Mouse (Mus musculus) ES-Bruce4 (cell line): Measurements from ENCODE around the gene Pamr1.

Experiments used
- CTCF ChIP-seq: IDR thresholded peaks from one replicate; pipeline ENCODE4 v1.8.1; 2011; ENCODE audit warnings: low read depth, low read length
- POLR2A ChIP-seq: IDR thresholded peaks from one replicate; pipeline ENCODE4 v1.8.1; 2011; ENCODE audit warnings: low read length; ENCODE audit not compliant: insufficient read depth

DNA sequence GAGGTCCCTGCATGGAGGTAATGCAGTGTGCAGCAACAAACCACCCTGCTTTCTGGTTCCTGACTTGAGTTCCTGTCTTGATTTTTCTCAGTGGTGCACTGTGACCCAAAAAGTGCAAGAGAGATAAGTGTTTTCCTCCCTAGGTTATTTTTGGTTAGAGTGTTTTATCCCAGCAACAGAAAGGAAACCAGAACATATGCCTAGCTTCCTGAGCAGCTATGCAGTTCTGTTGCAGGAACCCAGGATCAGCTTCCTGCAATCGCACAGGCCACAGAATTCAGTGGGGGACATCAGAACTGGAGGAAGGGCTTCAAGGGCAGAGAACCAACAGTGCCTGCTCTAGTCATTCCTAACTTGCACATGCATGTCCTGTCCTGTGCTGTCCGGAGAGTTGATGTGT lies 66.8 kb downstream of the Pamr1 start:
- TF ChIP-seq CTCF: no peak
- TF ChIP-seq POLR2A: no peak
